Mouse (Mus musculus): Measurements from ENCODE around the gene Rassf2. TPM values are rescaled to one million over a fixed set of nuclear protein-coding genes. Genes with fewer than 3 reads are reported as not detected.

Gene Rassf2
- polyA plus RNA-seq, 1 experiment from 2014 or later: 3.2 TPM

DNA sequence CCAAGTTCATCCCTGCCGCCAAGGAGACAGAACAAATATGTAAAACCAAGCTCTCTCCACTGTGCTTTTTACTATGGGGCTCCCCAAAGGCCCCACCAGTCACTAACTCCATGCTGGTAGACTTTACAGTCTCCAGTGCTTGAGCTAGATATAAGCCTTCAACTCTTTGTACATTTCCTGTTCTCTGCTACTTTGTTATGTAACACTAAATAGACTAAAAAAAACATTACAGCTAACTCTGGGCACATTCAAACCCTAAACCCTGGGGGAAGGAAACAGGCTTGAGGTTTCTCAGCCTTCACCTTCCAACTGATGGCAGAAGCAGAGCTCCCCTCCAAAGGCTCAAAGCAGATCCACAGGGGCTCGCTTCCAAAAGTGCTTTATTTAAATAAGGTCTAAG lies 37.6 kb downstream of the Rassf2 start:
- DNase-seq (ENCODE audit: low read depth, low spot score): no peak
- in situ Hi-C loops (cut with MboI; ENCODE audit: low pct_unique_long_range_greater_than_20kb): no loop called here
- POLR2A ChIA-PET: interaction anchor here (0.7 kb wide), 1 partner anchor 34 kb away, joined by 3 read pairs; no protein-coding TSS in a partner anchor
- ATAC-seq: no peak
- CTCF ChIA-PET: interaction anchor here (1.2 to 1.5 kb wide), 2 partner anchors 119 to 120 kb away, joined by 3 to 4 read pairs; no protein-coding TSS in a partner anchor
- no peaks in the 10 kb centered on the region for H3K27me3 ChIP-seq
- TF ChIP-seq CTCF (IDR thresholded peaks at IDR 0.05): no peak

DNA sequence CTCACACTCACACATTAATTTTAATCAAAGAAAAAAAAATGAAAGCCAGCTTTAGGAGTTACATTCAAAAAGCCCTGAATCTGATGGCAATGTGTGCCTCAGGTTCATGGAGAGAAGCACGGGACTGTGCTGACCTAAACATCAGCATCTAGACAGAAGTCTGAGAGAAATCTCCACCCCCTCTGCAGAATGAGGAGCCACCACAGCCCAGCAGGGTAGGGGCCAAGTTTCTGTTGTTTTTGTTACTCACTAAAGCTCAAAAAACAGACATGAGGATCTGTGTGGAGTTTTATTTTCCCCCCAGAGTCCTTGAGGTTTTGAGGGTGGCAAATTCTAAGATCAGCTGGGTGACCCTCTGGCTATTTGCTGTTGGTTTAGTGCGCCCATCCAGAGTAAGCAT lies 41.5 kb downstream of the Rassf2 start:
- DNase-seq (ENCODE audit: low read depth, low spot score) (no peak), ATAC-seq (no peak)
- no peaks in the 10 kb centered on the region for H3K27me3 ChIP-seq
- ChIA-PET POLR2A (no interaction called here), CTCF (interaction anchor here (0.9 to 4.3 kb wide), 3 partner anchors 22 to 125 kb away, joined by 3 to 20 read pairs (median 5); no protein-coding TSS in a partner anchor)
- in situ Hi-C loops (cut with MboI; ENCODE audit: low pct_unique_long_range_greater_than_20kb): loop anchor here (5.0 kb wide), 3 partner anchors 69 to 259 kb away; partner anchors contain the start of gene Tmem230
- no peak for TF ChIP-seq CTCF (IDR thresholded peaks at IDR 0.05)

DNA sequence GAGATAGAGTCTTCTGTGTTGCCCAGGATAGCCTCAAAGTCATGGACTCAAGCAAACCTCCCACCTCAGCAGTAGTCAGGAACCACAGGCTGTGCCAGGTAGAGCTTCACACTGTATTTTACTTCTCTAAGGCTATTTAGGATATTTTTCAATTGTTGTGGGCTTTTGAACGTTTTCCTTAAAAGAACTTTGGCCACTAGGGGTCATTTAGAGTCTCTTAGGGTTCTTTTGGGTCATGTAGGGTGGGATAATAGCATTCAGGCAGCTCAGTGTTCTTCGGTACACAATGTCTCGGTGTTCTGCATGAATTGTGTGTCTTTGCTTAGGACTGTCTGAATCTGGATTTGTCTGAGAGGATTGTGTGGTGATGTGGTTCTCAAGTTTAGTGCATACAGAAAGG lies 42.1 kb downstream of the Rassf2 start:
- no peaks in the 10 kb centered on the region for H3K27me3 ChIP-seq
- DNase-seq (ENCODE audit: low read depth, low spot score): no peak
- ChIA-PET CTCF (interaction anchor here (0.9 to 4.3 kb wide), 4 partner anchors 22 to 125 kb away, joined by 3 to 20 read pairs (median 4); no protein-coding TSS in a partner anchor), POLR2A (interaction anchor here (0.6 kb wide), 1 partner anchor 223 kb away, joined by 6 read pairs; no protein-coding TSS in a partner anchor)
- in situ Hi-C loops (cut with MboI; ENCODE audit: low pct_unique_long_range_greater_than_20kb): loop anchor here (5.0 kb wide), 3 partner anchors 69 to 259 kb away; partner anchors contain the start of gene Tmem230
- ATAC-seq: no peak
- no peak for TF ChIP-seq CTCF (IDR thresholded peaks at IDR 0.05)

GRCm38 (mm10) chr2:131982546-131983196 lies 47.4 kb downstream of the Rassf2 start:
- no peak for ATAC-seq
- TF ChIP-seq CTCF (IDR thresholded peaks at IDR 0.05): peak; percentile 87
- POLR2A ChIA-PET: no interaction called here

GRCm38 (mm10) chr2:131980866-131981265 lies 49.2 kb downstream of the Rassf2 start:
- ChIA-PET CTCF (interaction anchor here (1.0 to 5.9 kb wide), 5 partner anchors 80 to 269 kb away, joined by 3 to 59 read pairs (median 3); no protein-coding TSS in a partner anchor), POLR2A (no interaction called here)
- in situ Hi-C loops (cut with MboI; ENCODE audit: low pct_unique_long_range_greater_than_20kb): no loop called here
- DNase-seq (ENCODE audit: low read depth, low spot score) (no peak), ATAC-seq (peak; percentile 83)
- H3K27me3 ChIP-seq: no peaks in the 10 kb centered on the region
- no peak for TF ChIP-seq CTCF (IDR thresholded peaks at IDR 0.05)

More at GRCm38 (mm10) chr2:131982546-131983196, 47.4 kb downstream of the Rassf2 start:
- CTCF ChIA-PET: interaction anchor here (0.7 to 5.9 kb wide), 20 partner anchors 8 to 267 kb away, joined by 3 to 59 read pairs (median 4); no protein-coding TSS in a partner anchor
- no peaks in the 10 kb centered on the region for H3K27me3 ChIP-seq
- no peak for DNase-seq (ENCODE audit: low read depth, low spot score)
- in situ Hi-C loops (cut with MboI; ENCODE audit: low pct_unique_long_range_greater_than_20kb): no loop called here

GRCm38 (mm10) chr2:131976663-131977062 lies 53.4 kb downstream of the Rassf2 start:
- TF ChIP-seq CTCF (IDR thresholded peaks at IDR 0.05): no peak
- ChIA-PET CTCF (interaction anchor here (0.7 kb wide), 1 partner anchor 155 kb away, joined by 3 read pairs; no protein-coding TSS in a partner anchor), POLR2A (no interaction called here)
- ATAC-seq (no peak), DNase-seq (ENCODE audit: low read depth, low spot score) (no peak)
- in situ Hi-C loops (cut with MboI; ENCODE audit: low pct_unique_long_range_greater_than_20kb): no loop called here
- no peaks in the 10 kb centered on the region for H3K27me3 ChIP-seq

- H3K27me3 ChIP-seq: no peaks in the 10 kb centered on the region
- ChIA-PET POLR2A (no interaction called here), CTCF (interaction anchor here (1.0 kb wide), 2 partner anchors 8 to 11 kb away, joined by 3 read pairs; no protein-coding TSS in a partner anchor)
- TF ChIP-seq CTCF (IDR thresholded peaks at IDR 0.05): no peak
- in situ Hi-C loops (cut with MboI; ENCODE audit: low pct_unique_long_range_greater_than_20kb): no loop called here
- no peak for ATAC-seq
- DNase-seq (ENCODE audit: low read depth, low spot score): no peak
These were observed 59.0 kb downstream of the Rassf2 start for GRCm38 (mm10) chr2:131971098-131971497.

DNA sequence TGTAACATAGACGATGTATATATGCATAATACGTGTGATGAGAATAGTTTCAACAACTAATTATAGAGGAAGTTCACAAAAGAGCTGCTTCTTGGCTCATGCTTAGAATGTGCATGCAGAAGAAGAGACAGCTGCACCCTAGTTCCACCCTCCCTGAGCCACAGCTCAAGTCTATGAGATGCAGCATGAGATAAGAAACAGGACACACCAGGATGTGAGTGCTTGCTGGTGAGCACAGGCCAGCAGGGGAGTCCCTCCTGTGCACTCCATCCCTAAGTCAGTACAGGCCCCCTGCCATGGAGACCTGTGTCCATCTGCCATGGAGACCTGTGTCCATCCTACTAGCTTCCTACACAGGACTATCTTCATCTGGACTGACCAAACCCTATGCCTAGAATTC lies 59.5 kb downstream of the Rassf2 start:
- no peak for TF ChIP-seq CTCF (IDR thresholded peaks at IDR 0.05)
- POLR2A ChIA-PET: no interaction called here
- CTCF ChIA-PET: interaction anchor here (1.0 kb wide), 1 partner anchor 9 kb away, joined by 3 read pairs; no protein-coding TSS in a partner anchor
- in situ Hi-C loops (cut with MboI; ENCODE audit: low pct_unique_long_range_greater_than_20kb): no loop called here
- no peak for ATAC-seq
- no peaks in the 10 kb centered on the region for H3K27me3 ChIP-seq
- no peak for DNase-seq (ENCODE audit: low read depth, low spot score)

DNA sequence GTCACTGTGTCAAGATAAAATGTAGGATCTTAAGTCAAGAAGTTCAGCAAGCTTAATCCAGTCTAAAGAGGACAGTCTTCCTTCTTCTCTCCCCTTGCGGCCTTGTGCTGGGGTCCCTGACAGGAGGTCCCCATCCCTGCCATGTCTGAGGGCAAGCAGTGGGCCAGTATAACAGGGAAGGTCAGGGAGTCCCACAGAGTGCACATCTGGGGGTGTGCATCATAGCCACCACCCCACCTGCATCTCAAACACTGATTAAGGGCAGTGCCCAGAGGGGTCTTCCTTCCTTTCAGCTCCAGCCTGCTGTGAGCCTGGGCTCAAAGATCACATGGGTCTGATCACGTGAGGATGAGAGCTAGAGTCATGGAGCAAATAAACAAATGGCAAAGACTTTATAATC lies 68.4 kb downstream of the Rassf2 start:
- in situ Hi-C loops (cut with MboI; ENCODE audit: low pct_unique_long_range_greater_than_20kb): no loop called here
- CTCF ChIA-PET: interaction anchor here (1.1 kb wide), 1 partner anchor 11 kb away, joined by 3 read pairs; the partner anchor contains the start of gene Prnd
- ATAC-seq (no peak), DNase-seq (ENCODE audit: low read depth, low spot score) (no peak)
- POLR2A ChIA-PET: no interaction called here
- TF ChIP-seq CTCF (IDR thresholded peaks at IDR 0.05): no peak
- H3K27me3 ChIP-seq: no peaks in the 10 kb centered on the region

DNA sequence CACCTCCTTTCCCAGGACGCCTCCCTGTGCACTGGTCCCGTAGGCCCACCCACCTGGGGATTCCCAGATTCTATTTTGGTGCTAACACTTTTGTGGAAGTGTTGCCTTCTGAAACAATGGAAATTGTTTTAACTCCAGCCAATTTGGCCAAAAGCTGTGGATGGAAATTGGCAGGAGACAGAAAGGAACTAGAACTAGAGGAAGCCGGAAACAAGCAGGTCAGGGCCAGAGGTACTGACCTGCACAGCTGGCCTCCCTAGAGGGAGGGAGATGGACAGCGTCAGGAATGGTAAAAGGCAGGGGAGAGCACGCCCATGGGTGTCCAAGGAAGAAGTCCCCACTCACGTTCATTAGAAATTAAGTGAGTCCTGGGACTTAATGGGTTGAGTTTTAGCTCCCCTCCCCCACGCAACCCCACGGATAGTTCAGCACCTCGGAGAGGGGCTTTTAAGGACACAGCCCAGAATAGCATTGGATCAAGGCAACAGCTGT lies 72.3 kb downstream of the Rassf2 start:
- no peak for DNase-seq (ENCODE audit: low read depth, low spot score)
- TF ChIP-seq CTCF (IDR thresholded peaks at IDR 0.05): no peak
- H3K27me3 ChIP-seq: no peaks in the 10 kb centered on the region
- POLR2A ChIA-PET: no interaction called here
- in situ Hi-C loops (cut with MboI; ENCODE audit: low pct_unique_long_range_greater_than_20kb): no loop called here
- no peak for ATAC-seq
- CTCF ChIA-PET: interaction anchor here (3.2 kb wide), 1 partner anchor 7 kb away, joined by 9 read pairs; the partner anchor contains the start of gene Prnd

Data from Patski (cell line).